Comparison of ENCODE assay signal across 16 mouse cellular contexts in genomic region chrX:105924326-105925070, GRCm38 (mm10).
"Had no signal": no experiment of that assay in that cellular context is flagged by ENCODE, and none has a peak within 500 bp of the region (broad histone marks: within the 10 kb centered on the region; RNA-seq: fewer than 3 reads in every experiment).

No protein-coding gene starts in this region.

- H3K9me3 ChIP-seq: midbrain, embryonic 12.5 days; neural tube, embryonic 13.5 days; neural tube, embryonic 15.5 days had no signal

- H3K4me1 ChIP-seq: midbrain, embryonic 10.5 days had no signal

- H3K36me3 ChIP-seq: midbrain, embryonic 12.5 days; neural tube, embryonic 13.5 days; neural tube, embryonic 15.5 days had no signal

- H3K27me3 ChIP-seq: midbrain, embryonic 12.5 days; neural tube, embryonic 13.5 days; neural tube, embryonic 15.5 days had no signal

- H3K27ac ChIP-seq: midbrain, embryonic 10.5 days; midbrain, embryonic 12.5 days; neural tube, embryonic 13.5 days; neural tube, embryonic 15.5 days had no signal

- DNase-seq: lung, adult 18-20 months; lung, embryonic 14.5 days; lung, postnatal 10 days; lung, postnatal 4 days; midbrain, embryonic 14.5 days; right cerebral cortex, postnatal 25 days; right cerebral cortex, postnatal 4 days; spleen, adult 18-20 months; thymus, adult 18-20 months; thymus, postnatal 14 days; thymus, postnatal 36 days had no signal

- H3K9ac ChIP-seq: lung, embryonic 14.5 days; midbrain, embryonic 12.5 days; neural tube, embryonic 13.5 days; neural tube, embryonic 15.5 days had no signal

- H3K4me3 ChIP-seq: midbrain, embryonic 10.5 days; midbrain, embryonic 12.5 days; myocyte; neural tube, embryonic 13.5 days; neural tube, embryonic 15.5 days had no signal
